ENCODE assay signal across 23 mouse cellular contexts in the genomic region with DNA sequence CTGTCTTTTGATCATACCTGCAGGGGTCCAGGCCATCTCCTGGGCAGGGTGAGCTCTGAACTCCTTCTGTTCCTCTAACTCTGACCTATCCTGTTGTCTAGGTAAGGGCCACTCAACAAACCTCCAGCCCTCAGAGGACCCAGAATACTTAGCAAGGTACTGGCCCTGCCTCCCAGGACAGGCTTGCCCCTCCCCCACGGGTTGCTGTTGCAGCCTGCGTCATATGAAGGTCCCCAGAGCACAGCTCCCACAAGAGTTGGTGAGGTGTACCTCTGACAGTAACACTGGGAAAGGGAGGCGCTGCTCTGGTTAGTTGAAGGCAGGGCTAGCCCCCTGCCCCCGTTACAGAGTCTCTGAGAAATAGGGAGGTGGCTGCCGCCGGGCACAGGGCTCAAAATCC. TPM values are rescaled to one million over a fixed set of nuclear protein-coding genes. Genes with fewer than 3 reads are reported as not detected.
DNase-seq lines count a peak whose midpoint lies in the region; ATAC-seq and TF ChIP-seq lines count a peak whose summit lies in the region.
"Had no signal": no experiment of that assay in that cellular context is flagged by ENCODE, and none has a peak within 500 bp of the region (broad histone marks: within the 10 kb centered on the region; RNA-seq: fewer than 3 reads in every experiment).

No protein-coding gene starts in this region.

- H3K9ac ChIP-seq in heart, embryonic 13.5 days = no peak overlapping the region
- no peak overlapping the region for H3K9ac ChIP-seq in liver, embryonic 11.5 days (ENCODE audit: low read depth, low read length)
- H3K9ac ChIP-seq in liver, postnatal 0 days (replicated peaks) = no peak overlapping the region

- 4% methylated on average over 6 of the region's 6 CpGs for WGBS in heart, embryonic 13.5 days
- WGBS in liver, embryonic 11.5 days = 6% methylated on average over 6 of the region's 6 CpGs
- WGBS in liver, postnatal 0 days (ENCODE audit: insufficient replicate concordance) = 9% methylated on average over 6 of the region's 6 CpGs
- WGBS in limb, embryonic 10.5 days = 5% methylated on average over 6 of the region's 6 CpGs

- H3K4me3 ChIP-seq in heart, embryonic 13.5 days = no peak overlapping the region
- H3K4me3 ChIP-seq in liver, embryonic 11.5 days (ENCODE audit: low read depth, low read length) = no peak overlapping the region
- H3K4me3 ChIP-seq in liver, postnatal 0 days (ENCODE audit: low read depth, low read length) = no peak overlapping the region
- H3K4me3 ChIP-seq in limb, embryonic 10.5 days = 0 out of 2 replicates have a peak overlapping the region, but pooled peaks have one; percentile 53
- H3K4me3 ChIP-seq: erythroblast, embryonic 14.5 days had no signal

- H3K4me2 ChIP-seq in heart, embryonic 13.5 days = peak overlapping the region; percentile 79; the same call in 1 of the 2 replicates
- H3K4me2 ChIP-seq in liver, embryonic 11.5 days = no peak overlapping the region
- H3K4me2 ChIP-seq in liver, postnatal 0 days (ENCODE audit: low read depth, low read length) = no peak overlapping the region

- no peak for DNase-seq in heart, postnatal 36 days
- no peak for DNase-seq in liver, embryonic 11.5 days (ENCODE audit: low spot score)
- no peak for DNase-seq in liver, postnatal 0 days
- DNase-seq in NIH3T3 (ENCODE audit: low read depth) = peak; percentile 38
- peak; percentile 40 for DNase-seq in limb, embryonic 10.5 days (ENCODE audit: low spot score)
- DNase-seq in thymus, postnatal 10 days (ENCODE audit: low spot score in 2 of 2) = no peak
- no peak for DNase-seq in adrenal gland, postnatal 36 days
- DNase-seq: cerebellum, adult 11 months; gastrocnemius, postnatal 10 days; lung, postnatal 10 days; thymus, postnatal 36 days had no signal

- no peaks in the 10 kb centered on the region for H3K9me3 ChIP-seq in heart, embryonic 13.5 days
- H3K9me3 ChIP-seq in liver, embryonic 11.5 days (ENCODE audit: control insufficient read depth, low read length) = no peaks in the 10 kb centered on the region
- no peaks in the 10 kb centered on the region for H3K9me3 ChIP-seq in liver, postnatal 0 days (ENCODE audit: low read length)
- no peaks in the 10 kb centered on the region for H3K9me3 ChIP-seq in limb, embryonic 10.5 days (replicated peaks)

- no peak overlapping the region for H3K27ac ChIP-seq in heart, embryonic 13.5 days (replicated peaks)
- H3K27ac ChIP-seq in liver, embryonic 11.5 days (ENCODE audit: low read depth, low read length) = no peak overlapping the region
- no peak overlapping the region for H3K27ac ChIP-seq in liver, postnatal 0 days (ENCODE audit: low read depth)
- no peak overlapping the region for H3K27ac ChIP-seq in limb, embryonic 10.5 days
- H3K27ac ChIP-seq: kidney, postnatal 0 days had no signal

- peaks cover 26% of the 10 kb centered on the region for H3K4me1 ChIP-seq in heart, embryonic 13.5 days
- H3K4me1 ChIP-seq in liver, embryonic 11.5 days (replicated peaks; ENCODE audit: control insufficient read depth, insufficient read depth, low read length) = peaks cover 18% of the 10 kb centered on the region
- H3K4me1 ChIP-seq in liver, postnatal 0 days (ENCODE audit: insufficient read depth) = peaks cover 3% of the 10 kb centered on the region; the same call in 1 of the 2 replicates
- H3K4me1 ChIP-seq in limb, embryonic 10.5 days = peaks cover 24% of the 10 kb centered on the region

- peaks cover 23% of the 10 kb centered on the region for H3K36me3 ChIP-seq in heart, embryonic 13.5 days
- H3K36me3 ChIP-seq in liver, embryonic 11.5 days (ENCODE audit: control insufficient read depth, insufficient read depth, low read length) = peaks cover 13% of the 10 kb centered on the region
- no peaks in the 10 kb centered on the region; the same call in none of the 2 replicates for H3K36me3 ChIP-seq in liver, postnatal 0 days (replicated peaks; ENCODE audit: insufficient read depth, low read length)
- H3K36me3 ChIP-seq in limb, embryonic 10.5 days = peaks cover 29% of the 10 kb centered on the region

- intact Hi-C loops in heart, postnatal 36 days (cut with DNase I) = no loop called here

- ATAC-seq in heart, embryonic 13.5 days (ENCODE audit: extremely low read depth, insufficient number of reproducible peaks, low FRiP score, low TSS enrichment) = no peak
- ATAC-seq in liver, embryonic 11.5 days (replicated peaks; ENCODE audit: low FRiP score) = peak; percentile 32; the same call in 1 of the 2 replicates
- no peak for ATAC-seq in liver, postnatal 0 days
- ATAC-seq: hindbrain, embryonic 16.5 days; Patski had no signal

- peaks cover 58% of the 10 kb centered on the region for H3K27me3 ChIP-seq in heart, embryonic 13.5 days (replicated peaks)
- peaks cover 23% of the 10 kb centered on the region for H3K27me3 ChIP-seq in liver, embryonic 11.5 days (replicated peaks; ENCODE audit: control insufficient read depth, insufficient read depth, low read length)
- H3K27me3 ChIP-seq in liver, postnatal 0 days (ENCODE audit: insufficient read depth, low read length) = peaks cover 22% of the 10 kb centered on the region
- peaks cover 36% of the 10 kb centered on the region for H3K27me3 ChIP-seq in limb, embryonic 10.5 days (ENCODE audit: low read depth, poor library complexity, severe bottlenecking)
- H3K27me3 ChIP-seq: Patski had no signal

- no peak for TF ChIP-seq EP300 in liver, postnatal 0 days (IDR thresholded peaks at IDR 0.05; ENCODE audit: low read depth)

- TF ChIP-seq CTCF in liver, postnatal 0 days (IDR thresholded peaks at IDR 0.05; ENCODE audit: low read depth) = no peak

RNA-seq across cellular contexts. Expression of a gene that starts 0.8 kb away (rescaled TPM):
- polyA plus RNA-seq in heart, embryonic 13.5 days (2015; fragmentation: Nextera tagmentation; extraction: Ambion mirVana) = 3.2 and 3.4 TPM in 2 replicates
- under 1 TPM; 0.98 to 1.00 TPM for total RNA-seq in heart, postnatal 36 days (2021)
- 0.42 and 1.3 TPM in 2 replicates for polyA plus RNA-seq in liver, embryonic 11.5 days (2014; fragmentation: Nextera tagmentation; extraction: Ambion mirVana)
- polyA plus RNA-seq in liver, postnatal 0 days (2015; fragmentation: Nextera tagmentation; extraction: Ambion mirVana) = 0.39 TPM in 1 of 2 replicates, not detected in the other
- polyA plus RNA-seq in limb, embryonic 10.5 days (2016; fragmentation: Nextera tagmentation; extraction: Ambion mirVana) = 2.0 TPM in 2 replicates
- total RNA-seq in adrenal gland, postnatal 36 days (2021) = 1 to 10 TPM; 1.7 to 2.3 TPM
- total RNA-seq: common myeloid progenitor, adult 5-6 weeks; gastrocnemius, postnatal 10 days; liver, adult 2 months; megakaryocyte-erythroid progenitor cell, adult 5-6 weeks; monocyte, adult 5-6 weeks had no signal
- polyA plus RNA-seq: erythroblast, embryonic 14.5 days; liver, adult 2 months; Patski had no signal

RNA-seq across cellular contexts. Expression of a gene that starts 11.1 kb away (rescaled TPM):
- polyA plus RNA-seq in heart, embryonic 13.5 days (2015; fragmentation: Nextera tagmentation; extraction: Ambion mirVana) = 18.8 and 20.4 TPM in 2 replicates
- 1 to 10 TPM; 1.0 to 2.1 TPM for total RNA-seq in heart, postnatal 36 days (2021)
- polyA plus RNA-seq in liver, embryonic 11.5 days (2014; fragmentation: Nextera tagmentation; extraction: Ambion mirVana) = 32.0 and 35.6 TPM in 2 replicates
- polyA plus RNA-seq in liver, postnatal 0 days (2015; fragmentation: Nextera tagmentation; extraction: Ambion mirVana) = 7.4 TPM in 2 replicates
- 68.5 and 71.9 TPM in 2 replicates for polyA plus RNA-seq in limb, embryonic 10.5 days (2016; fragmentation: Nextera tagmentation; extraction: Ambion mirVana)
- total RNA-seq in adrenal gland, postnatal 36 days (2021) = 1 to 10 TPM; 3.6 to 4.0 TPM

RNA-seq across cellular contexts. Expression of a gene that starts 11.3 kb away (rescaled TPM):
- polyA plus RNA-seq in heart, embryonic 13.5 days (2015; fragmentation: Nextera tagmentation; extraction: Ambion mirVana) = 13.3 and 13.7 TPM in 2 replicates
- total RNA-seq in heart, postnatal 36 days (2021) = 1 to 10 TPM; 3.7 to 5.1 TPM
- 16.6 and 17.5 TPM in 2 replicates for polyA plus RNA-seq in liver, embryonic 11.5 days (2014; fragmentation: Nextera tagmentation; extraction: Ambion mirVana)
- 3.8 and 3.9 TPM in 2 replicates for polyA plus RNA-seq in liver, postnatal 0 days (2015; fragmentation: Nextera tagmentation; extraction: Ambion mirVana)
- 24.8 and 27.0 TPM in 2 replicates for polyA plus RNA-seq in limb, embryonic 10.5 days (2016; fragmentation: Nextera tagmentation; extraction: Ambion mirVana)
- total RNA-seq in adrenal gland, postnatal 36 days (2021) = 10 to 100 TPM; 12.5 to 13.4 TPM

RNA-seq across cellular contexts. Expression of a gene that starts 19.7 kb away (rescaled TPM):
- not detected in 2 replicates for polyA plus RNA-seq in heart, embryonic 13.5 days (2015; fragmentation: Nextera tagmentation; extraction: Ambion mirVana)
- total RNA-seq in heart, postnatal 36 days (2021) = not detected
- polyA plus RNA-seq in liver, embryonic 11.5 days (2014; fragmentation: Nextera tagmentation; extraction: Ambion mirVana) = not detected in 2 replicates
- not detected in 2 replicates for polyA plus RNA-seq in liver, postnatal 0 days (2015; fragmentation: Nextera tagmentation; extraction: Ambion mirVana)
- polyA plus RNA-seq in limb, embryonic 10.5 days (2016; fragmentation: Nextera tagmentation; extraction: Ambion mirVana) = not detected in 2 replicates
- not detected for total RNA-seq in adrenal gland, postnatal 36 days (2021)
- total RNA-seq: common myeloid progenitor, adult 5-6 weeks; gastrocnemius, postnatal 10 days; heart, adult 8-10 months; liver, adult 2 months; megakaryocyte-erythroid progenitor cell, adult 5-6 weeks; monocyte, adult 5-6 weeks had no signal
- polyA plus RNA-seq: erythroblast, embryonic 14.5 days; hindbrain, embryonic 16.5 days; kidney, postnatal 0 days; liver, adult 2 months; neural tube, embryonic 14.5 days; Patski; stomach, embryonic 14.5 days had no signal

RNA-seq across cellular contexts. Expression of a gene that starts 38.0 kb away (rescaled TPM):
- 28.7 and 32.4 TPM in 2 replicates for polyA plus RNA-seq in heart, embryonic 13.5 days (2015; fragmentation: Nextera tagmentation; extraction: Ambion mirVana)
- 10 to 100 TPM; 16.1 to 22.2 TPM for total RNA-seq in heart, postnatal 36 days (2021)
- 0.29 and 0.55 TPM in 2 replicates for polyA plus RNA-seq in liver, embryonic 11.5 days (2014; fragmentation: Nextera tagmentation; extraction: Ambion mirVana)
- 12.3 and 14.7 TPM in 2 replicates for polyA plus RNA-seq in liver, postnatal 0 days (2015; fragmentation: Nextera tagmentation; extraction: Ambion mirVana)
- polyA plus RNA-seq in limb, embryonic 10.5 days (2016; fragmentation: Nextera tagmentation; extraction: Ambion mirVana) = 0.98 TPM in 1 of 2 replicates, not detected in the other
- total RNA-seq in adrenal gland, postnatal 36 days (2021) = 1 to 10 TPM; 5.5 to 8.2 TPM
- total RNA-seq: common myeloid progenitor, adult 5-6 weeks; megakaryocyte-erythroid progenitor cell, adult 5-6 weeks; monocyte, adult 5-6 weeks had no signal
- polyA plus RNA-seq: erythroblast, embryonic 14.5 days; neural tube, embryonic 14.5 days had no signal

Comparison
In these comparisons a context has a peak if more than half of its experiments do, and no peak if none do; other contexts are left out.
1. DNase-seq: peak in NIH3T3 (single experiment) and limb, embryonic 10.5 days (single experiment); none in heart, postnatal 36 days (0 of 2), liver, embryonic 11.5 days (single experiment), liver, postnatal 0 days (single experiment), thymus, postnatal 10 days (0 of 2) and adrenal gland, postnatal 36 days (0 of 2).